Mouse (Mus musculus) intestine, embryonic 14.5 days (tissue): ENCODE results near the gene Gemin6. TPM values are rescaled to one million over a fixed set of nuclear protein-coding genes. Genes with fewer than 3 reads are reported as not detected.
"Not testable (repeated sequence)": the region's sequence is repeated elsewhere in the genome, so short reads cannot be mapped to it uniquely, and the experiment has no call there.

Experiments used
- ATAC-seq: fragments of 200-750 bp; cut with Nextera tagmentation; replicated peaks from 2 replicates; pipeline ENCODE4 v1.8.0; 2017; ENCODE audit warnings: low read depth, moderate number of reproducible peaks, moderate TSS enrichment, moderate library complexity; ENCODE audit not compliant: low FRiP score, low TSS enrichment
- DNase-seq: peaks from one replicate; pipeline ENCODE4 v3.0.0-alpha.2; 2018; ENCODE audit warnings: low spot score
- H3K27ac ChIP-seq: fragments of 300-500 bp; sonication (generic); 2 replicates; pipeline ENCODE4 v1.5.1; 2014; ENCODE audit warnings: low read depth, mild to moderate bottlenecking, control low read depth
- H3K27me3 ChIP-seq: fragments of 300-500 bp; sonication (generic); replicated peaks from 2 replicates; pipeline ENCODE4 v1.6.1; 2014; ENCODE audit warnings: low read length, control low read depth; ENCODE audit not compliant: control insufficient read depth, insufficient read depth
- H3K36me3 ChIP-seq: fragments of 300-500 bp; sonication (generic); 2 replicates; pipeline ENCODE4 v1.6.1; 2014; ENCODE audit warnings: low read length, control low read depth; ENCODE audit not compliant: control insufficient read depth, insufficient read depth
- H3K4me1 ChIP-seq: fragments of 300-500 bp; sonication (generic); replicated peaks from 2 replicates; pipeline ENCODE4 v1.6.1; 2014; ENCODE audit warnings: low read length, control low read depth, mixed read lengths; ENCODE audit not compliant: control insufficient read depth, insufficient read depth
- H3K4me2 ChIP-seq: fragments of 300-500 bp; sonication (generic); 2 replicates; pipeline ENCODE4 v1.6.1; 2014; ENCODE audit warnings: low read length
- H3K4me3 ChIP-seq: fragments of 300-500 bp; sonication (generic); 2 replicates; pipeline ENCODE4 v1.5.1; 2014; ENCODE audit warnings: low read depth, low read length, control low read depth, mixed read lengths
- H3K9ac ChIP-seq: fragments of 300-500 bp; sonication (generic); 2 replicates; pipeline ENCODE4 v1.6.1; 2014; ENCODE audit warnings: mild to moderate bottlenecking, low read length
- H3K9me3 ChIP-seq: fragments of 300-500 bp; sonication (generic); 2 replicates; pipeline ENCODE4 v1.6.1; 2016; ENCODE audit warnings: low read length, control low read depth; ENCODE audit not compliant: control insufficient read depth
- WGBS: fragments of 180-500 bp; shearing (Covaris S2); extraction: QIAGEN DNeasy Blood & Tissue Kit; methylation state at CpG from one replicate; pipeline ENCODE4 v1.1.7; 2014; 5-methylcytosine and 5-hydroxymethylcytosine counted together
- polyA plus RNA-seq: library from polyadenylated mRNA; unstranded; fragments of >200 nt; fragmentation: Nextera tagmentation; extraction: Ambion mirVana; gene quantifications from 2 replicates; pipeline ENCODE4 v1.2.1, GENCODE M21; 2014

Gemin6 gene
- polyA plus RNA-seq = 49.7 and 49.8 TPM in 2 replicates

GRCm38 (mm10) chr17:80224326-80225116 is at the start of gene Gemin6:
Gemin6 (plus strand) TSS chr17:80224441.
- H3K27me3 ChIP-seq = no peaks in the 10 kb centered on the region
- peaks cover 12% of the 10 kb centered on the region; the same call in 1 of the 2 replicates for H3K36me3 ChIP-seq
- H3K9ac ChIP-seq = peak within 1 kb of the TSS; percentile 76
- no peaks in the 10 kb centered on the region for H3K9me3 ChIP-seq
- 0 out of 2 replicates have a peak, but pooled peaks cover 3% of the 10 kb centered on the region for H3K4me1 ChIP-seq
- DNase-seq (peak; percentile 90), ATAC-seq (peak; percentile 97)
- H3K4me3 ChIP-seq = peak within 1 kb of the TSS; percentile 67
- peak within 1 kb of the TSS; percentile 94 for H3K27ac ChIP-seq
- WGBS = under 1% methylated on average over 33 of the region's 33 CpGs
- peak within 1 kb of the TSS; percentile 76 for H3K4me2 ChIP-seq

GRCm38 (mm10) chr17:80174699-80175385 is 49.4 kb upstream of the Gemin6 start:
- ATAC-seq = no peak
- Histone ChIP-seq H3K4me2 (no peak overlapping the region), H3K4me3 (no peak overlapping the region), H3K36me3 (no peaks in the 10 kb centered on the region), H3K4me1 (no peaks in the 10 kb centered on the region), H3K9me3 (no peaks in the 10 kb centered on the region), H3K9ac (no peak overlapping the region), H3K27me3 (no peaks in the 10 kb centered on the region), H3K27ac (no peak overlapping the region)
- 72% methylated on average over 19 of the region's 19 CpGs for WGBS
- DNase-seq = no peak

- Histone ChIP-seq H3K9me3 (no peaks in the 10 kb centered on the region), H3K27me3 (no peaks in the 10 kb centered on the region), H3K27ac (no peak overlapping the region), H3K4me3 (no peak overlapping the region), H3K4me1 (no peaks in the 10 kb centered on the region), H3K36me3 (no peaks in the 10 kb centered on the region), H3K4me2 (no peak overlapping the region), H3K9ac (no peak overlapping the region)
- 89% methylated on average over 4 of the region's 4 CpGs for WGBS
- DNase-seq = no peak
- no peak for ATAC-seq
Observed at GRCm38 (mm10) chr17:80175386-80175739, 48.9 kb upstream of the Gemin6 start.

- no peak overlapping the region for H3K4me3 ChIP-seq
- no peaks in the 10 kb centered on the region for H3K27me3 ChIP-seq
- no peak for DNase-seq
- no peaks in the 10 kb centered on the region for H3K9me3 ChIP-seq
- H3K36me3 ChIP-seq = no peaks in the 10 kb centered on the region
- no peak overlapping the region for H3K27ac ChIP-seq
- 87% methylated on average over 3 of the region's 3 CpGs for WGBS
- no peak overlapping the region for H3K9ac ChIP-seq
- no peaks in the 10 kb centered on the region for H3K4me1 ChIP-seq
- ATAC-seq = no peak
- H3K4me2 ChIP-seq = no peak overlapping the region
Observed at GRCm38 (mm10) chr17:80175966-80176365, 48.3 kb upstream of the Gemin6 start.

GRCm38 (mm10) chr17:80178846-80179245 is 45.4 kb upstream of the Gemin6 start:
- H3K9ac ChIP-seq, H3K9me3 ChIP-seq, H3K27me3 ChIP-seq, H3K4me1 ChIP-seq, H3K27ac ChIP-seq, H3K36me3 ChIP-seq, H3K4me3 ChIP-seq, DNase-seq, ATAC-seq, H3K4me2 ChIP-seq: not testable (repeated sequence)
- 96% methylated on average over 2 of the region's 3 CpGs for WGBS

- H3K4me2 ChIP-seq = no peak overlapping the region
- H3K4me3 ChIP-seq = no peak overlapping the region
- H3K4me1 ChIP-seq = no peaks in the 10 kb centered on the region
- H3K27me3 ChIP-seq = no peaks in the 10 kb centered on the region
- no peak overlapping the region for H3K27ac ChIP-seq
- no peak overlapping the region for H3K9ac ChIP-seq
- ATAC-seq = peak; percentile 64
- WGBS = 0% methylated on average over 6 of the region's 6 CpGs
- H3K36me3 ChIP-seq = no peaks in the 10 kb centered on the region; the same call in 1 of the 2 replicates
- peak; percentile 75 for DNase-seq
- H3K9me3 ChIP-seq = no peaks in the 10 kb centered on the region
Observed at GRCm38 (mm10) chr17:80179959-80180358, 44.3 kb upstream of the Gemin6 start.

- ATAC-seq = no peak
- H3K9ac ChIP-seq = no peak overlapping the region
Observed at GRCm38 (mm10) chr17:80180468-80180867, 43.8 kb upstream of the Gemin6 start.

GRCm38 (mm10) chr17:80183615-80184014 is 40.6 kb upstream of the Gemin6 start:
- DNase-seq (no peak), ATAC-seq (no peak)
- Histone ChIP-seq H3K4me3 (no peak overlapping the region), H3K4me2 (no peak overlapping the region), H3K36me3 (no peaks in the 10 kb centered on the region; the same call in 1 of the 2 replicates), H3K27me3 (no peaks in the 10 kb centered on the region), H3K27ac (no peak overlapping the region), H3K4me1 (no peaks in the 10 kb centered on the region), H3K9me3 (no peaks in the 10 kb centered on the region), H3K9ac (no peak overlapping the region)
- 79% methylated on average over 10 of the region's 10 CpGs for WGBS

More at GRCm38 (mm10) chr17:80180468-80180867, 43.8 kb upstream of the Gemin6 start:
- Histone ChIP-seq H3K4me3 (no peak overlapping the region), H3K4me2 (no peak overlapping the region), H3K4me1 (no peaks in the 10 kb centered on the region), H3K27ac (no peak overlapping the region), H3K9me3 (no peaks in the 10 kb centered on the region), H3K36me3 (no peaks in the 10 kb centered on the region; the same call in 1 of the 2 replicates), H3K27me3 (no peaks in the 10 kb centered on the region)
- no peak for DNase-seq
